Mouse (Mus musculus): ENCODE results near the gene 1700030J22Rik. TPM values are rescaled to one million over a fixed set of nuclear protein-coding genes. Genes with fewer than 3 reads are reported as not detected.

The 1700030J22Rik gene
- polyA plus RNA-seq, 1 experiment from 2014 or later, result 0.76 TPM

- Histone ChIP-seq H3K9me3 (ENCODE audit: control insufficient read depth, low read length) (no peaks in the 10 kb centered on the region), H3K4me2 (ENCODE audit: low read depth, low read length) (0 out of 2 replicates have a peak overlapping the region, but pooled peaks have one; percentile 0), H3K27me3 (replicated peaks; ENCODE audit: control insufficient read depth, insufficient read depth, low read length) (no peaks in the 10 kb centered on the region), H3K36me3 (ENCODE audit: control insufficient read depth, insufficient read depth, low read length) (no peaks in the 10 kb centered on the region), H3K4me1 (ENCODE audit: control insufficient read depth, insufficient read depth, low read length) (peaks cover 14% of the 10 kb centered on the region), H3K27ac (ENCODE audit: low read length) (no peak overlapping the region), H3K4me3 (ENCODE audit: low read length) (no peak overlapping the region), H3K9ac (ENCODE audit: low read depth, low read length) (0 out of 2 replicates have a peak overlapping the region, but pooled peaks have one; percentile 27)
- WGBS, result 42% methylated on average over 5 of the region's 5 CpGs
- no peak for ATAC-seq
These were observed 3.7 kb downstream of the 1700030J22Rik start for GRCm38 (mm10) chr8:116975066-116975465.

- no peak overlapping the region for H3K9ac ChIP-seq (ENCODE audit: low read depth, low read length)
- no peak overlapping the region for H3K27ac ChIP-seq (ENCODE audit: low read length)
- no peak for ATAC-seq
- no peaks in the 10 kb centered on the region for H3K9me3 ChIP-seq (ENCODE audit: control insufficient read depth, low read length)
- WGBS, result 85% methylated on average over 6 of the region's 6 CpGs
- H3K27me3 ChIP-seq (replicated peaks; ENCODE audit: control insufficient read depth, insufficient read depth, low read length), result no peaks in the 10 kb centered on the region
- no peaks in the 10 kb centered on the region for H3K36me3 ChIP-seq (ENCODE audit: control insufficient read depth, insufficient read depth, low read length)
- no peak overlapping the region for H3K4me2 ChIP-seq (ENCODE audit: low read depth, low read length)
- H3K4me3 ChIP-seq (ENCODE audit: low read length), result no peak overlapping the region
- no peaks in the 10 kb centered on the region for H3K4me1 ChIP-seq (ENCODE audit: control insufficient read depth, insufficient read depth, low read length)
These were observed 9.2 kb downstream of the 1700030J22Rik start for GRCm38 (mm10) chr8:116969531-116969930.

DNA sequence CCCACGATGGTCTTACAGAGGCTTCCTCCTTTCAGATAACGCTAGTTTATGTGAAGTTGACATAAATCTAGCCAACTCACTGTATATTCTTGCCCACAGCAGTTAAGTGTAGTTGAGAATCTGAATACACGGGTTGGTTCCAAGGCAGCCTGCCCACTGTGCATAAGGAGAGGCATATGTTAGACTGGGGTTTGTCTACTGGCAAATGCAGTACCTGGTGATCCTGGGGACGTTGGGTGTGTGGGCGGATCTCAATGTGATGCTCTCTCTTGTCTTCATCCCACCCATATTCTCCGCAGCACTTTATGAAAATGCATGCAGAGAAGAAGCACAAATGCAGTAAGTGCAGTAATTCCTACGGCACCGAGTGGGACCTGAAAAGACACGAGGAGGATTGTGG, 24.3 kb downstream of the 1700030J22Rik start:
- peaks cover 22% of the 10 kb centered on the region for H3K36me3 ChIP-seq (ENCODE audit: control insufficient read depth, insufficient read depth, low read length)
- no peak overlapping the region for H3K9ac ChIP-seq (ENCODE audit: low read depth, low read length)
- H3K27ac ChIP-seq (ENCODE audit: low read length), result no peak overlapping the region
- ATAC-seq, result no peak
- H3K4me2 ChIP-seq (ENCODE audit: low read depth, low read length), result no peak overlapping the region
- H3K9me3 ChIP-seq (ENCODE audit: control insufficient read depth, low read length), result no peaks in the 10 kb centered on the region
- peaks cover 6% of the 10 kb centered on the region; the same call in 1 of the 2 replicates for H3K4me1 ChIP-seq (ENCODE audit: control insufficient read depth, insufficient read depth, low read length)
- WGBS, result 93% methylated on average over 9 of the region's 9 CpGs
- no peak overlapping the region for H3K4me3 ChIP-seq (ENCODE audit: low read length)
- H3K27me3 ChIP-seq (replicated peaks; ENCODE audit: control insufficient read depth, insufficient read depth, low read length), result no peaks in the 10 kb centered on the region

- Histone ChIP-seq H3K9me3 (ENCODE audit: control insufficient read depth, low read length) (no peaks in the 10 kb centered on the region), H3K9ac (ENCODE audit: low read depth, low read length) (no peak overlapping the region), H3K27ac (ENCODE audit: low read length) (no peak overlapping the region), H3K36me3 (ENCODE audit: control insufficient read depth, insufficient read depth, low read length) (peaks cover 17% of the 10 kb centered on the region), H3K4me3 (ENCODE audit: low read length) (no peak overlapping the region), H3K4me1 (ENCODE audit: control insufficient read depth, insufficient read depth, low read length) (peaks cover 10% of the 10 kb centered on the region), H3K27me3 (replicated peaks; ENCODE audit: control insufficient read depth, insufficient read depth, low read length) (no peaks in the 10 kb centered on the region), H3K4me2 (ENCODE audit: low read depth, low read length) (no peak overlapping the region)
- no peak for ATAC-seq
- 86% methylated on average over 8 of the region's 8 CpGs for WGBS
These were observed 26.3 kb downstream of the 1700030J22Rik start for GRCm38 (mm10) chr8:116952428-116952827.

DNA sequence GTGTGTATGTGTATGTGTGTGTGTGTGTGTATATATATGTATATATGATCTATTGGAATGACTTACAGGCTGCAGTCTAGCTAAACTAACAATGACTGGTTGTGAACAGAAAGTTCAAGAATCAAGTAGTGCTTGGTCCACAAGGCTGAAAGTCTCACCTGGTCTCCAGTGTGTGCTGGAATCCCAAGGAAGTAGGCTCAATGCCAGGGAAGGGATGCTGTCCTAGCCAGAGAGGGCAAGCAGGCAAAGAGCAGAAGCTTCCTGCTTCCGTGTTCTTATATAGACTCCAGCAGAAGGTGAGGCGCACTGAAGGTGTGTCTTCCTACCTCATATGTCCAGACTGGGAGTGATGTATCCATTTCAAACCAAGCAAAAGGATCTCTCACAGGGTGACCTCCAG, 27.0 kb downstream of the 1700030J22Rik start:
- Histone ChIP-seq H3K4me3 (ENCODE audit: low read length) (no peak overlapping the region), H3K9me3 (ENCODE audit: control insufficient read depth, low read length) (no peaks in the 10 kb centered on the region), H3K9ac (ENCODE audit: low read depth, low read length) (no peak overlapping the region), H3K4me1 (ENCODE audit: control insufficient read depth, insufficient read depth, low read length) (peaks cover 10% of the 10 kb centered on the region), H3K27me3 (replicated peaks; ENCODE audit: control insufficient read depth, insufficient read depth, low read length) (no peaks in the 10 kb centered on the region), H3K36me3 (ENCODE audit: control insufficient read depth, insufficient read depth, low read length) (peaks cover 11% of the 10 kb centered on the region), H3K4me2 (ENCODE audit: low read depth, low read length) (no peak overlapping the region), H3K27ac (ENCODE audit: low read length) (no peak overlapping the region)
- WGBS, result 91% methylated on average over 2 of the region's 2 CpGs
- ATAC-seq, result peak; percentile 21; the same call in 1 of the 2 replicates

GRCm38 (mm10) chr8:116951369-116951768, 27.4 kb downstream of the 1700030J22Rik start:
- no peaks in the 10 kb centered on the region for H3K27me3 ChIP-seq (replicated peaks; ENCODE audit: control insufficient read depth, insufficient read depth, low read length)
- H3K36me3 ChIP-seq (ENCODE audit: control insufficient read depth, insufficient read depth, low read length), result peaks cover 11% of the 10 kb centered on the region
- no peaks in the 10 kb centered on the region for H3K9me3 ChIP-seq (ENCODE audit: control insufficient read depth, low read length)
- H3K4me1 ChIP-seq (ENCODE audit: control insufficient read depth, insufficient read depth, low read length), result peaks cover 10% of the 10 kb centered on the region
- WGBS, result 54% methylated on average over 5 of the region's 5 CpGs
- no peak overlapping the region for H3K4me2 ChIP-seq (ENCODE audit: low read depth, low read length)
- H3K27ac ChIP-seq (ENCODE audit: low read length), result no peak overlapping the region
- ATAC-seq, result peak; percentile 79
- no peak overlapping the region for H3K9ac ChIP-seq (ENCODE audit: low read depth, low read length)
- H3K4me3 ChIP-seq (ENCODE audit: low read length), result no peak overlapping the region

GRCm38 (mm10) chr8:116947589-116947988, 31.2 kb downstream of the 1700030J22Rik start:
- 73% methylated on average over 7 of the region's 7 CpGs for WGBS
- peaks cover 16% of the 10 kb centered on the region for H3K4me1 ChIP-seq (ENCODE audit: control insufficient read depth, insufficient read depth, low read length)
- no peak overlapping the region for H3K4me2 ChIP-seq (ENCODE audit: low read depth, low read length)
- H3K36me3 ChIP-seq (ENCODE audit: control insufficient read depth, insufficient read depth, low read length), result no peaks in the 10 kb centered on the region
- 0 out of 2 replicates have a peak, but pooled peaks have one; percentile 14 for ATAC-seq
- H3K9me3 ChIP-seq (ENCODE audit: control insufficient read depth, low read length), result no peaks in the 10 kb centered on the region
- H3K27me3 ChIP-seq (replicated peaks; ENCODE audit: control insufficient read depth, insufficient read depth, low read length), result no peaks in the 10 kb centered on the region
- H3K27ac ChIP-seq (ENCODE audit: low read length), result no peak overlapping the region
- H3K4me3 ChIP-seq (ENCODE audit: low read length), result no peak overlapping the region
- no peak overlapping the region for H3K9ac ChIP-seq (ENCODE audit: low read depth, low read length)

DNA sequence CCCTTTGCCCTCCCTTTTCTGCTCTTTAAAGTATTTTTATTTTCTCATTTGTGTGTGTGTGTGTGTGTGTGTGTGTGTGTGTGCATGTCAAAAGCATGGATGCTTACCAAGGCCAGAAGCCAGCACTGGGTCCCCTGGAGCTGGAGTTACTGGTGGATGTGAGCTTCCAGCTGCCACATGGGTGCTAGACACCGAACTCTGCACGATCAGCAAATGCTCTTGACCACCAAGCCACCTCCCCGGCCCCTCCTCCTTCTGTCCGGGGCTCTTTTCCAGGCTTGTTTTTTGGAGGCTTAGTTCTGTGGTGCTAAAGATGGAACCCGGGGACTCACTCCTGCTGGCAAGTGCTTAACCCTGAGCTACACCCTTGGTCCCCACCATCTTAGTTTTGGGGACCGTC, 31.9 kb downstream of the 1700030J22Rik start:
- Histone ChIP-seq H3K27me3 (replicated peaks; ENCODE audit: control insufficient read depth, insufficient read depth, low read length) (no peaks in the 10 kb centered on the region), H3K9me3 (ENCODE audit: control insufficient read depth, low read length) (no peaks in the 10 kb centered on the region), H3K9ac (ENCODE audit: low read depth, low read length) (no peak overlapping the region), H3K27ac (ENCODE audit: low read length) (no peak overlapping the region), H3K36me3 (ENCODE audit: control insufficient read depth, insufficient read depth, low read length) (no peaks in the 10 kb centered on the region), H3K4me1 (ENCODE audit: control insufficient read depth, insufficient read depth, low read length) (peaks cover 16% of the 10 kb centered on the region), H3K4me2 (ENCODE audit: low read depth, low read length) (no peak overlapping the region), H3K4me3 (ENCODE audit: low read length) (no peak overlapping the region)
- 85% methylated on average over 6 of the region's 6 CpGs for WGBS
- ATAC-seq, result no peak

GRCm38 (mm10) chr8:116946268-116946838, 32.4 kb downstream of the 1700030J22Rik start:
- no peak overlapping the region for H3K4me3 ChIP-seq (ENCODE audit: low read length)
- H3K9ac ChIP-seq (ENCODE audit: low read depth, low read length), result no peak overlapping the region
- ATAC-seq, result no peak
- no peak overlapping the region for H3K4me2 ChIP-seq (ENCODE audit: low read depth, low read length)
- no peaks in the 10 kb centered on the region for H3K36me3 ChIP-seq (ENCODE audit: control insufficient read depth, insufficient read depth, low read length)
- H3K4me1 ChIP-seq (ENCODE audit: control insufficient read depth, insufficient read depth, low read length), result peaks cover 14% of the 10 kb centered on the region
- H3K27ac ChIP-seq (ENCODE audit: low read length), result no peak overlapping the region
- H3K27me3 ChIP-seq (replicated peaks; ENCODE audit: control insufficient read depth, insufficient read depth, low read length), result no peaks in the 10 kb centered on the region
- WGBS, result 72% methylated on average over 21 of the region's 21 CpGs
- no peaks in the 10 kb centered on the region for H3K9me3 ChIP-seq (ENCODE audit: control insufficient read depth, low read length)

Measured in intestine, embryonic 16.5 days (tissue).